Mouse (Mus musculus): ENCODE results near the gene Myo15b. TPM values are rescaled to one million over a fixed set of nuclear protein-coding genes. Genes with fewer than 3 reads are reported as not detected.
A peak's percentile ranks its signal among the peaks of the same experiment; 100 is the strongest.

Gene Myo15b
- polyA plus RNA-seq, 1 experiment from 2014 or later = 12.6 TPM

DNA sequence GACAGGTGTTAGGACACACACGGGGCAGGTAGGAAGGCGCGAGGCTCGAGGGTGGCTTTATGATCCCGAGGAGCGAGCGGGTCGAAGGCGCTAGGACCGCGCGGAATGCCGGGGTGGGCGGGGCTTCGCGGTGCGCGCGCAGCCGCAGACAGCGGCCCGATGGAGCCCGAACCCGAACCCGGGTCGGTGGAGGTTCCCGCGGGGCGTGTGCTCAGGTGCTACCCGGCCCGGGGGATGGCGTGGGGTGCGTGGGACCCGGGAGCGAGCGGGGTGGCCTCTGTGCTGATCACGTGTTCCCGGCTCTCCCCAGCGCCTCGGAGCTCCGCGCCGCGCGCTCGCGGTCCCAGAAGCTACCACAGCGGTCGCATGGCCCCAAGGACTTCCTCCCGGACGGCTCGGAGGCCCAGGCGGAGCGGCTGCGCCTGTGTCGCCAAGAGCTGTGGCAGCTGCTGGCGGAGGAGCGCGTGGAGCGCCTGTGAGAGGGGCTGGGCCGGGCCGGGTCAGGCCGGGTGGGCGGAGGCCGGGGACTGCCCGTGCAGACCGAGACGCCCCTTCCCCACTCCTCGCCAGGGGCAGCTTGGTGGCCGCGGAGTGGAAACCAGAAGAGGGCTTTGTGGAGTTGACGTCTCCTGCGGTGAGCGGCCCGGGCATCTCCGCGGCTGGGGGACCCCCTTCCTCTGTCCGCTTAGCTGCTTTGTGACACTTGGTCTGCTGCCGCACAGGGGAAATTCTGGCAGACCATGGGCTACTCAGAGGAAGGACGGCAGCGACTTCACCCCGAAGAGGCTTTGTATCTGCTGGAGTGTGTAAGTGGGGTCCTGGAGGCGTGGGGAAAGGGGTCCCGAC lies 43.4 kb upstream of the Myo15b start, which contains the start of gene Tsen54:
Gene Tsen54, plus strand, starts transcription at position 120 of the 846 bp plus-strand sequence.
- peak within 1 kb of the TSS; percentile 75 for H3K4me2 ChIP-seq (replicated peaks; ENCODE audit: low read depth, low read length)
- H3K4me1 ChIP-seq (ENCODE audit: insufficient read depth, low read length) = peaks cover 45% of the 10 kb centered on the region
- peak within 1 kb of the TSS; percentile 96 for H3K4me3 ChIP-seq (ENCODE audit: low read length)
- peaks cover 16% of the 10 kb centered on the region for H3K36me3 ChIP-seq (ENCODE audit: insufficient read depth, low read length)
- WGBS = under 1% methylated on average over 65 of the region's 84 CpGs
- H3K27me3 ChIP-seq (ENCODE audit: insufficient read depth, low read length) = no peaks in the 10 kb centered on the region
- H3K9me3 ChIP-seq (ENCODE audit: low read length) = no peaks in the 10 kb centered on the region
- peak within 1 kb of the TSS; percentile 91 for H3K9ac ChIP-seq (replicated peaks; ENCODE audit: low read length)
- peak; percentile 47 for ATAC-seq (ENCODE audit: low FRiP score, low TSS enrichment)
- peak within 1 kb of the TSS; percentile 50 for H3K27ac ChIP-seq (ENCODE audit: low read length)

DNA sequence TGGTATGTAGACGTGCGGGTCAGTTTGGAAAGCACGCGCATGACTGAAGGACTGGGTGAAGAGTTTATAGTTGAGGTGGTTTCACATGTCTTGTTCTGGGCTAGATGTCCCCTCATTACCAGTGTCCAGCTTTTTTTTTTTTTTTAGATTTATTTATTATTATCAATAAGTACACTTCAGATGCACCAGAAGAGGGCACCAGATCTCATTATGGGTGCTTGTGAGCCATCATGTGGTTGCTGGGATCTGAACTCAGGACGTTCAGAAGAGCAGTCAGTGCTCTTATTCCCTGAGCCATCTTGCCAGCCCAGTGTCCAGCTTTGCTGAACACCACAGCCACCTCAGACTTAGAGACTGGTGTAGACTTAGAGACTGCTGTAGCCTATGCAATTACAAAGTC lies 40.9 kb upstream of the Myo15b start:
- Histone ChIP-seq H3K36me3 (ENCODE audit: insufficient read depth, low read length) (peaks cover 30% of the 10 kb centered on the region), H3K4me3 (ENCODE audit: low read length) (no peak overlapping the region), H3K9ac (replicated peaks; ENCODE audit: low read length) (no peak overlapping the region), H3K27me3 (ENCODE audit: insufficient read depth, low read length) (no peaks in the 10 kb centered on the region), H3K4me2 (replicated peaks; ENCODE audit: low read depth, low read length) (no peak overlapping the region), H3K4me1 (ENCODE audit: insufficient read depth, low read length) (peaks cover 20% of the 10 kb centered on the region), H3K27ac (ENCODE audit: low read length) (no peak overlapping the region), H3K9me3 (ENCODE audit: low read length) (no peaks in the 10 kb centered on the region)
- no peak for ATAC-seq (ENCODE audit: low FRiP score, low TSS enrichment)
- 89% methylated on average over 5 of the region's 5 CpGs for WGBS

DNA sequence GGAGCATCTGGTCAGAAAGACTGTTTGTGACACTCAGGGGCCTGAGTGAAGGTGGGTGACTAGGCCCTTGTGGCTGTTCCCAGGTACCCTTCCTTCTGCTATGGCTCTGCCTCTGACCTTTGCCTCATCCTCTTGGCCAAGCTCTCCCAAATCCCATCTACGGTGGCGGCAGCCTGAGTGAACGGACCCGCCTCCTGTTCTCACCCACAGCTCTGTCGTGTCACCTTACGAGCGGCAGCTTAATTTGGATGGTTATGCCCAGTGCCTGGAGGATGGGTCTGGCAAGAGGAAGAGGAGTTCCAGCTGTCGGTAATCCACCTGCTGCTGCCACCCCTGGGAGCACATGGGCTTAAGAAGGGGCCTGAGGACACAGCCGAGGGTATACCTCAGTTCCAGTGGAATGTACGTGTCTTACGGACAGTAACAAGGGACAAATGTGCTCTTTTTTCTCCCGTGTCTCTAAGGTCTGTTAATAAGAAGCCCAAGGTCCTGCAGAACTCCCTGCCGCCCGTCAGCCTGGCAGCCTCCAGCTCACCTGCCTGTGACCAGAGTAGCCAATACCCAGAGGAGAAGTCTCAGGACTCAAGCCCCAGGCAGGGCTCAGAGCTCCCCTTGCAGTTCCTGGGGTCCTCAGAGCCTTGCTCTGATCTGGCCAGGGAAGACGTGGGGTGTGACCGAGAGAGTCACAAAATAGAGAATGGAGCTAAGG lies 38.1 kb upstream of the Myo15b start:
- peak; percentile 28; the same call in 1 of the 2 replicates for ATAC-seq (ENCODE audit: low FRiP score, low TSS enrichment)
- H3K4me3 ChIP-seq (ENCODE audit: low read length) = no peak overlapping the region
- WGBS = 72% methylated on average over 16 of the region's 16 CpGs
- no peak overlapping the region for H3K9ac ChIP-seq (replicated peaks; ENCODE audit: low read length)
- H3K4me2 ChIP-seq (replicated peaks; ENCODE audit: low read depth, low read length) = no peak overlapping the region
- no peaks in the 10 kb centered on the region for H3K27me3 ChIP-seq (ENCODE audit: insufficient read depth, low read length)
- no peaks in the 10 kb centered on the region for H3K9me3 ChIP-seq (ENCODE audit: low read length)
- H3K36me3 ChIP-seq (ENCODE audit: insufficient read depth, low read length) = peaks cover 37% of the 10 kb centered on the region
- peaks cover 18% of the 10 kb centered on the region for H3K4me1 ChIP-seq (ENCODE audit: insufficient read depth, low read length)
- H3K27ac ChIP-seq (ENCODE audit: low read length) = peak overlapping the region; percentile 30; the same call in 1 of the 2 replicates

DNA sequence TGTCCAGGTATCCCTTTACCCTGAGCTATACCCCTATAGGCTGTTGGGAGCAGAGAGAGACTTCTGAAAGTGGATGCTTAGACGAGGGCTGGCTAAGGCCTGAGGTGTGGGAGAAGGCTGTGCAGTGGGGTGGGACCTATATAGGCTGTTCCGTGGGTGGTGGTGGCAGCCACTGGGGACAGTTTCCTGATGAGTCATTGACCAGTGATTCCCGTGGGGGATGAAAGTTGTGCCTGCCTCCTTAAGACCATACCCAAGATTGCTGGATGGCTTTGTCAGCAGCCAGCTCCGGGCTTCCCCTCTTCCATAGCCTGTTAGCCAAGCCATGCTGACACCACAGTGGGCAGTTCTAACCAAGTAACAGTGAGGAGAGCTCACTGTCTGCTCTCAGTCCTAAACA lies 37.2 kb upstream of the Myo15b start:
- 0 out of 2 replicates have a peak overlapping the region, but pooled peaks have one; percentile 30 for H3K27ac ChIP-seq (ENCODE audit: low read length)
- WGBS = 73% methylated on average over 4 of the region's 4 CpGs

DNA sequence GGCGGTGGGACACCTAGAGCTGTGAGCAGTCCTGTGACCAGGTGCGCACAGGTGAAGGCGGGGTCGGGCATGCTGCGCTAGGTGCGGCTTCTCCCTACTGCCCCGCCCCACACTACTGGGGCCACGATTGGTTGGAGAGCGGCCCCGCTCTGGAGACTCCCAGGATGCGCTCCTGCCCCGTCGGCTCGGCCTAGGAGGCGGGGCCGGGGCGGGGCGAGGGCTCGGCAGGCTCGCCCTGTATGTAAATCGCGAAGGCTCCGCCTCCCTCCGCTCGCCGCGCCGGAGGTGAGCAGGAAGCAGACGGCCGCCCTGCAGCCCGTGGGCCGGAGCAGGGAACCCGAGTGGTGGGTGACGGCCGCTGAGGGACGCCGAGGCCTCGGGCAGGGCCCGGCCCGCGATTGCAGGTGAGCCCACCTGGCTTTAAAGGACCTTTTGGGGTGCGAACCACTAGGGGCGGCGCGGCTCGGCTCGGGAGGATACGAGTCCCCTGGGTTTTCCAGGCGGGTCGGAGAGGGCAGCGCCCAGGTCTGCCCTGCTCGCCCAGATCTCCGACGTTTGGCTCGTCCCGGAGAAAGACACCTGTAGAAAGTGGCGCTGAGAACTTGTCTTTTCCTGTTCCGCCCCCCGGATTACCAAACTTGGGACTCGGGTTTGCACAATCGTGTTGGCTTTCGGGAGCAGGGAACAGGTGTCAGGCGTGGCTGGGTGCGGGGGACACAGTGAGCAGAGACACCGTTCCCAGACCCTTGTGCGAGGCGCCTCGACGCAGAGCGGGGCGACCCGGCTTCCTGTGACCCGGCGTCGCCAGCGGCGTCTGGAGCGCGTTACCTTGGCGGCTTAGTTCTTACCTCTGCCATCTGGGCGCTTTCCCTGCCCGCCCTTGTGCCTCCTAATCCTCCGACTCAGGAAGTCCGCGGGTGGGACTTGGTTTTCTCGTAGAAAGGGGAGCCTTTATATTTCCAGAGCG lies 34.1 kb upstream of the Myo15b start, which contains the start of gene Llgl2:
Gene Llgl2, plus strand, starts transcription at position 276 of the 967 bp plus-strand sequence.
- Histone ChIP-seq H3K4me2 (replicated peaks; ENCODE audit: low read depth, low read length) (peak within 1 kb of the TSS; percentile 66), H3K36me3 (ENCODE audit: insufficient read depth, low read length) (peaks cover 26% of the 10 kb centered on the region), H3K4me1 (ENCODE audit: insufficient read depth, low read length) (peaks cover 19% of the 10 kb centered on the region), H3K27ac (ENCODE audit: low read length) (peak within 1 kb of the TSS; percentile 66), H3K4me3 (ENCODE audit: low read length) (peak within 1 kb of the TSS; percentile 81), H3K9me3 (ENCODE audit: low read length) (no peaks in the 10 kb centered on the region), H3K27me3 (ENCODE audit: insufficient read depth, low read length) (no peaks in the 10 kb centered on the region), H3K9ac (replicated peaks; ENCODE audit: low read length) (peak within 1 kb of the TSS; percentile 86)
- under 1% methylated on average over 87 of the region's 87 CpGs for WGBS
- peak; percentile 95 for ATAC-seq (ENCODE audit: low FRiP score, low TSS enrichment)

More for the DNA sequence above, 37.2 kb upstream of the Myo15b start:
- Histone ChIP-seq H3K36me3 (ENCODE audit: insufficient read depth, low read length) (peaks cover 37% of the 10 kb centered on the region), H3K4me3 (ENCODE audit: low read length) (no peak overlapping the region), H3K9ac (replicated peaks; ENCODE audit: low read length) (no peak overlapping the region), H3K4me1 (ENCODE audit: insufficient read depth, low read length) (peaks cover 9% of the 10 kb centered on the region), H3K9me3 (ENCODE audit: low read length) (no peaks in the 10 kb centered on the region), H3K27me3 (ENCODE audit: insufficient read depth, low read length) (no peaks in the 10 kb centered on the region), H3K4me2 (replicated peaks; ENCODE audit: low read depth, low read length) (no peak overlapping the region)
- no peak for ATAC-seq (ENCODE audit: low FRiP score, low TSS enrichment)

DNA sequence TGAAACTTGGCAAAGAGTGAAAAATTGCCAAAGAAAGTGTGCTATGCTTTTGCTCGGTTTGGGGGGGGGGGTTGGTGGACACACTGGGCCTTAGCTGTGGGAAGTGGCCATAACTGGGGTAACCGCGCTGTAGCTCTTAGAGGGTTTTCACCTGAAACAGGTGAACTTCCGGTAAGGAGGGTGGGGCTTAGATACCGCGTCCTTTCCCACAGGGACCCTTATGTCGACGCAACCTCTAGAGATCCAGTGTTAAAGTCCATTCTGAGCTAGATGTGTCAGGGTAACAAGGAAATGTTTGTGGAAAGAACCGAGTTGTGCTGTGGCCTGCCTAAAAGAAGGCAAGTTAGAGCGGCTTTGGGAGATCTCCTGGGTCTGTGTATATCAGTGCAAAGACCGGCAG lies 33.4 kb upstream of the Myo15b start:
- peaks cover 26% of the 10 kb centered on the region for H3K4me1 ChIP-seq (ENCODE audit: insufficient read depth, low read length)
- 18% methylated on average over 11 of the region's 11 CpGs for WGBS
- no peak for ATAC-seq (ENCODE audit: low FRiP score, low TSS enrichment)
- peak overlapping the region; percentile 66 for H3K27ac ChIP-seq (ENCODE audit: low read length)
- peak overlapping the region; percentile 86 for H3K9ac ChIP-seq (replicated peaks; ENCODE audit: low read length)
- H3K4me3 ChIP-seq (ENCODE audit: low read length) = peak overlapping the region; percentile 81
- H3K36me3 ChIP-seq (ENCODE audit: insufficient read depth, low read length) = peaks cover 26% of the 10 kb centered on the region
- peak overlapping the region; percentile 66 for H3K4me2 ChIP-seq (replicated peaks; ENCODE audit: low read depth, low read length)
- no peaks in the 10 kb centered on the region for H3K27me3 ChIP-seq (ENCODE audit: insufficient read depth, low read length)
- no peaks in the 10 kb centered on the region for H3K9me3 ChIP-seq (ENCODE audit: low read length)

DNA sequence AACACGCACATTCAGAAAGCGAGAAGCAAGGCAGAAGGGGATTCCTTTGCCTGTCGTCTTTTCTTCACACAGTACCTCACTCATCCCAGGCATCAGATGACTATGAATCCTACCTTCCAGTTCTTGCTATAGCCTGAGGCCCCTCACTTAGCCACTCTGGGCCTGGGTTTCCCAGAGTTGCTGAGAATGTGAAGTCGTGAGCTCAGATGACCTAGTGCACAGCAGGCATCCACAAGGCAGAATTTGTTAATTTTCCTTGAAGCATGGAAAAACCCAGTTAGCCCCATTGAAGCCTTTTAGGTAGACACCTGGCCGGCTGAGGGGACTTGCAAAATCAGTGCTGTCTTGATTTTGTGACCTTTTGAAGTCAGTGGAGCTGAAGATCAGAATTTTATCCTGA lies 31.7 kb upstream of the Myo15b start:
- H3K36me3 ChIP-seq (ENCODE audit: insufficient read depth, low read length) = 0 out of 2 replicates have a peak, but pooled peaks cover 13% of the 10 kb centered on the region
- H3K9ac ChIP-seq (replicated peaks; ENCODE audit: low read length) = no peak overlapping the region
- no peak overlapping the region for H3K27ac ChIP-seq (ENCODE audit: low read length)
- ATAC-seq (ENCODE audit: low FRiP score, low TSS enrichment) = no peak
- H3K4me2 ChIP-seq (replicated peaks; ENCODE audit: low read depth, low read length) = no peak overlapping the region
- no peaks in the 10 kb centered on the region for H3K27me3 ChIP-seq (ENCODE audit: insufficient read depth, low read length)
- H3K4me1 ChIP-seq (ENCODE audit: insufficient read depth, low read length) = peaks cover 43% of the 10 kb centered on the region
- H3K9me3 ChIP-seq (ENCODE audit: low read length) = no peaks in the 10 kb centered on the region
- 65% methylated on average over 5 of the region's 5 CpGs for WGBS
- no peak overlapping the region for H3K4me3 ChIP-seq (ENCODE audit: low read length)

DNA sequence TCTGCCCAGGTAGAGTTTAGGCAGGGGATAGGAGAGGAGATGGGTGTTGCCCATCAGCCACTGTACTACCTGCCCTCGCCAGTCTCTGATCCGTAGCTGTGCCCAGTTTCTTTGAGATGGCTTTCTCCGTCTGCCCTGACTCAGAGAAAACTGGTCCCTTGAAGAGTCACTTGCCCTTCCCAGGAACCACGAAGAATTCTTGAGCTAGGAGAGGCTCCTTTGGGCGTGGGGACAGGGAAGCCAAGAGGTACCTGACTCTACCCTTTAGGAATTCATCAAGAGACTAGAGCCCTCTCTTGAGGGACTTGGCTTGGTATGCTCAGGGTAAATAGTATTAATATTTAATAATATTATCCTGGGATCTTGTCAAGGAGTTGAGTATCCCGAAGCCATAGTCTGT lies 30.6 kb upstream of the Myo15b start:
- H3K36me3 ChIP-seq (ENCODE audit: insufficient read depth, low read length) = 0 out of 2 replicates have a peak, but pooled peaks cover 4% of the 10 kb centered on the region
- H3K9ac ChIP-seq (replicated peaks; ENCODE audit: low read length) = no peak overlapping the region
- no peak overlapping the region for H3K27ac ChIP-seq (ENCODE audit: low read length)
- no peaks in the 10 kb centered on the region for H3K9me3 ChIP-seq (ENCODE audit: low read length)
- WGBS = 90% methylated on average over 6 of the region's 6 CpGs
- no peak overlapping the region for H3K4me2 ChIP-seq (replicated peaks; ENCODE audit: low read depth, low read length)
- H3K27me3 ChIP-seq (ENCODE audit: insufficient read depth, low read length) = no peaks in the 10 kb centered on the region
- no peak overlapping the region for H3K4me3 ChIP-seq (ENCODE audit: low read length)
- no peak for ATAC-seq (ENCODE audit: low FRiP score, low TSS enrichment)
- H3K4me1 ChIP-seq (ENCODE audit: insufficient read depth, low read length) = peaks cover 55% of the 10 kb centered on the region

DNA sequence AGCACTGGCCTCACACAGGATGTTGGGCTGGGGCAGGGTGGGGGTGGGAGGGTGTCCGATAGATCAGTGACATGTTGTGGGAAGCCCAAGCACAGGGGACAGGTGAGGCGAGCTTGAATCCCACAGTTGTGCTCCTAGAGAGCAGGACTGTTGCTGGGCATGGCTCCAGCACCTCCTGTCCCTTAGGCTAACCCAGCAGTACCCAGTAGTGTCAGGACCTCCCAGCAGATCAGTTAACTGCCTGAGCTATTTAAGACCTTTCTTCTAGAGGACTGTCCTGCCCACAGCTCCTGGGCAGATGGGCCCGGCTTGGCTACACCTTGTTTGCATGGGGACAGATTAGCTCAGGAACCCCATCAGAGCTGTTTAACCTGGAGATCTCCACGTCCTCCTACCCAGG lies 29.2 kb upstream of the Myo15b start:
- Histone ChIP-seq H3K9me3 (ENCODE audit: low read length) (no peaks in the 10 kb centered on the region), H3K4me2 (replicated peaks; ENCODE audit: low read depth, low read length) (no peak overlapping the region), H3K4me3 (ENCODE audit: low read length) (no peak overlapping the region), H3K27me3 (ENCODE audit: insufficient read depth, low read length) (no peaks in the 10 kb centered on the region), H3K4me1 (ENCODE audit: insufficient read depth, low read length) (peaks cover 63% of the 10 kb centered on the region), H3K27ac (ENCODE audit: low read length) (no peak overlapping the region), H3K9ac (replicated peaks; ENCODE audit: low read length) (0 out of 2 replicates have a peak overlapping the region, but pooled peaks have one; percentile 17), H3K36me3 (ENCODE audit: insufficient read depth, low read length) (no peaks in the 10 kb centered on the region)
- no peak for ATAC-seq (ENCODE audit: low FRiP score, low TSS enrichment)
- 58% methylated on average over 4 of the region's 4 CpGs for WGBS
